Mouse (Mus musculus): ENCODE results near the gene Gm49601. TPM values are rescaled to one million over a fixed set of nuclear protein-coding genes. Genes with fewer than 3 reads are reported as not detected.

Gene Gm49601
- polyA plus RNA-seq, 1 experiment from 2014 or later, result 1.8 TPM

DNA sequence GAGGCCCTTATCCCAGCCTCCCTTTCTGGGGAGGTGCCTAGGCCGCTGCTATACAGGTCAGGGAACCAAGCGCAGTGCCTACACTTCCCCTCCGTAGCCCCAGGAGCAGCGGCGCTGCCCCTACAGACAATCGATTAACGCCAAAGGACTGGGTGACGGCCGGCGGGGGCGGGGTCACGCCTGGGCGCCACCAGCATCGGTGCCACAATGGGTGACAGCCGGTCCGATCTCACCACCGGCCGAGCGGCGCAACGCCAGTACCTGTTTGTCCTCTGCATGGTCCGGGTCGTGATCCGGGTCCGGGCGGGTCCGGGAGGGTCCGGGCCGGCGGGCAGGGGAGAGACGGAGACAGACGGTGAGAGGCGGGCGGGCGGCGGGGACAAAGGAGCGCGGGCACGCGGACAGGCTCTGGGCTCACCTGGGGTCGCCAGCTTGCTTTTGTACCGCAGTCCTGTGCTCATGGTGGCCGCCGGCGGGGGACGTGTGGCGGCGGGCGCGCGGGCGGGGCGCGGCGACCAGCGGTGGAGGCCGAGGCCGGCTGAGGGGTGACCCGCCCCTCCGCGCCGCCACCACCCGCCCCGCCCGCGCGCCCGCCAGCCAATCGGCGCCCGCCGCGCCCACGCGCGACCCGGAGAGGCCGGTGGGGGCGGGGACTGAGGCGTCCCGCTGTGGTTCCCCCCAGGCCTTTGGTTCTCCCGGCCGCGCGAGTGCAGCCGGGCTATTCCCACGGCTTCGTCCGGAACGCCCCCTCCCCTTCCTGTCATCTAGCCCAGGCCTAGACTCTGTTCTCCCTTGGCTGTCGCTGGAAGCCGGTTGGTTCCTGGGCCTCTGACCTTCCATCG, 3.4 kb upstream of the Gm49601 start, which contains the start of gene Sept5:
TSS of gene Sept5 (minus strand) at position 565 of the 842 bp plus-strand sequence.
- whole genome bisulfite sequencing, result under 1% methylated on average over 75 of the region's 93 CpGs
- Histone ChIP-seq H3K4me2 (peak within 1 kb of the TSS; percentile 98), H3K4me1 (peaks cover 30% of the 10 kb centered on the region), H3K27ac (replicated peaks) (no peak within 1 kb of the TSS), H3K36me3 (no peaks in the 10 kb centered on the region), H3K4me3 (peak within 1 kb of the TSS; percentile 83), H3K27me3 (replicated peaks) (peaks cover 76% of the 10 kb centered on the region), H3K9me3 (no peaks in the 10 kb centered on the region), H3K9ac (peak within 1 kb of the TSS; percentile 89)
- peak; percentile 35; the same call in 1 of the 2 replicates for ATAC-seq (ENCODE audit: extremely low read depth, insufficient number of reproducible peaks, low FRiP score, low TSS enrichment)

DNA sequence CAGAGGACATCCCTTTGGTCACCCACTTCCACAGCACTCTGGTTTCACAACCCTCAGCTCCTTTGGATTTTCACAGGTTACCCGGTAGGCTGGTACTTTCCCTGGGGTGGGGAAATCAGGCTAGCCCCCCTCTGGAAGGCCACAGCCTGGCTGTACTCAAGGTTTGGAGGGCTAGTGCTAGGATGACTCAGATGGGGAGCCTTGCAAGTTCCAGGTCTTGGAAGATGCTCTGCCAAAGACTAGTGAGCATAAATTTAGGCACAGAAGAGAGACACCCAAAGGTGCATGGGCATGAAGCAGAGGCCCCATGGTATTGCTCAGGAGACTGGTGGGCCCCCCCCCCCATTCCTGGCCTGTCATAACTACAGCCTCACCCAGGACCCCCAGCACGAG, 2.7 kb upstream of the Gm49601 start:
- peak overlapping the region; percentile 98 for H3K4me2 ChIP-seq
- no peak for ATAC-seq (ENCODE audit: extremely low read depth, insufficient number of reproducible peaks, low FRiP score, low TSS enrichment)
- H3K27me3 ChIP-seq (replicated peaks), result peaks cover 83% of the 10 kb centered on the region
- H3K9me3 ChIP-seq, result no peaks in the 10 kb centered on the region
- H3K4me3 ChIP-seq, result peak overlapping the region; percentile 83
- H3K27ac ChIP-seq (replicated peaks), result no peak overlapping the region
- H3K4me1 ChIP-seq, result peaks cover 30% of the 10 kb centered on the region
- H3K36me3 ChIP-seq, result no peaks in the 10 kb centered on the region
- H3K9ac ChIP-seq, result peak overlapping the region; percentile 89
- 36% methylated on average over 2 of the region's 2 CpGs for WGBS

GRCm38 (mm10) chr16:18628206-18628947, 2.1 kb upstream of the Gm49601 start:
- Histone ChIP-seq H3K4me1 (peaks cover 30% of the 10 kb centered on the region), H3K27ac (replicated peaks) (no peak overlapping the region), H3K9me3 (no peaks in the 10 kb centered on the region), H3K36me3 (no peaks in the 10 kb centered on the region), H3K27me3 (replicated peaks) (peaks cover 86% of the 10 kb centered on the region), H3K9ac (peak overlapping the region; percentile 89; the same call in 1 of the 2 replicates), H3K4me2 (peak overlapping the region; percentile 98), H3K4me3 (peak overlapping the region; percentile 83)
- WGBS, result 68% methylated on average over 7 of the region's 7 CpGs
- ATAC-seq (ENCODE audit: extremely low read depth, insufficient number of reproducible peaks, low FRiP score, low TSS enrichment), result no peak

DNA sequence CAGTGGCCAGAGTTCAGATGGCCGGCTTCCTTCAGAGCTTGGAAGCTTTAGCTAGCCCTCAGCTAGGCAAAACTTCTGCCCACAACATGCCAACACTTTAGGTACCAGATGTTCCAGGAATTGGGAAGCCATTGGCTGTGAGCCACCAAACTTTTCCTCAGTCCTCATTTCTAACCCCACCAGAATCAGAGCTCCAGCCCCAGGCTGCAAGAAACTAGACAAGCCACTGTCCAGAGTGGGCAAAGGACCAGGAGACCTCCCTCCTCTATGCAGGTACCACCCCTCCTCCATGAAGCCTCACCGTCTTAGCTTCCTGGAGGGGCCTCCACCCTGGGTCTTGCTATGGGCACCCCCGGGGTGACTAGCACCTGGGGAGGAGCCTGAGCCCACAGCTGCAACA, 936 bp upstream of the Gm49601 start:
- H3K9ac ChIP-seq, result no peak overlapping the region
- WGBS, result 50% methylated on average over 3 of the region's 3 CpGs
- no peak for ATAC-seq (ENCODE audit: extremely low read depth, insufficient number of reproducible peaks, low FRiP score, low TSS enrichment)
- H3K36me3 ChIP-seq, result no peaks in the 10 kb centered on the region; the same call in 1 of the 2 replicates
- H3K27ac ChIP-seq (replicated peaks), result no peak overlapping the region
- H3K4me3 ChIP-seq, result no peak overlapping the region
- peaks cover 90% of the 10 kb centered on the region for H3K27me3 ChIP-seq (replicated peaks)
- no peaks in the 10 kb centered on the region for H3K9me3 ChIP-seq
- H3K4me1 ChIP-seq, result peaks cover 37% of the 10 kb centered on the region
- H3K4me2 ChIP-seq, result peak overlapping the region; percentile 81; the same call in 1 of the 2 replicates

- peaks cover 50% of the 10 kb centered on the region for H3K4me1 ChIP-seq
- H3K27ac ChIP-seq (replicated peaks), result no peak overlapping the region
- H3K9me3 ChIP-seq, result no peaks in the 10 kb centered on the region
- H3K4me3 ChIP-seq, result peak overlapping the region; percentile 58
- WGBS, result 11% methylated on average over 26 of the region's 26 CpGs
- H3K9ac ChIP-seq, result peak overlapping the region; percentile 77
- H3K36me3 ChIP-seq, result no peaks in the 10 kb centered on the region; the same call in 1 of the 2 replicates
- H3K27me3 ChIP-seq (replicated peaks), result peaks cover 92% of the 10 kb centered on the region
- no peak for ATAC-seq (ENCODE audit: extremely low read depth, insufficient number of reproducible peaks, low FRiP score, low TSS enrichment)
- H3K4me2 ChIP-seq, result peak overlapping the region; percentile 81
Observed at GRCm38 (mm10) chr16:18625791-18626311, 376 bp downstream of the Gm49601 start.

DNA sequence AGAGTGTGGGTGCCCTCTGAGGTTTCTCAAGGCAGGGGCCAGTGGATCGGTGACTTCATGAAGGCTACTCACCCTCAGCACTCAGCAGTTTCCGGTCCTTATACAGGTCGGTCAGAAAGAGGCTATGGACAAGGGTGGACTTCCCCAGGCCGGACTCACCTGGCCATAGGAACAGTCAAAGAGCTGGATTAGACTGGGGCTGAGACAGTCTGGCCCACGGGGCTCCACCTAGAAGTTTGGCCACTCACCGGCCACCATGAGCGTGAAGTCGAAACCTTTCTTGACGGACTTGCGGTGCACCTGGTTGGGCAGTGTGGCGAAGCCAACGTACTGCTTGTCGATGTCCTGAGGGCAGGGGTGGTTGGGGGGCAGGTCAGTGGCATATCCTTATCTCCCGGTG, 1.1 kb downstream of the Gm49601 start:
- H3K4me2 ChIP-seq, result no peak overlapping the region
- H3K9ac ChIP-seq, result no peak overlapping the region
- peaks cover 92% of the 10 kb centered on the region for H3K27me3 ChIP-seq (replicated peaks)
- peaks cover 55% of the 10 kb centered on the region for H3K4me1 ChIP-seq
- H3K36me3 ChIP-seq, result no peaks in the 10 kb centered on the region; the same call in 1 of the 2 replicates
- 36% methylated on average over 14 of the region's 14 CpGs for WGBS
- ATAC-seq (ENCODE audit: extremely low read depth, insufficient number of reproducible peaks, low FRiP score, low TSS enrichment), result no peak
- H3K9me3 ChIP-seq, result no peaks in the 10 kb centered on the region
- H3K27ac ChIP-seq (replicated peaks), result no peak overlapping the region
- H3K4me3 ChIP-seq, result no peak overlapping the region

- H3K27ac ChIP-seq (replicated peaks), result no peak overlapping the region
- H3K4me2 ChIP-seq, result no peak overlapping the region
- H3K9me3 ChIP-seq, result no peaks in the 10 kb centered on the region
- H3K4me1 ChIP-seq, result peaks cover 54% of the 10 kb centered on the region
- H3K4me3 ChIP-seq, result no peak overlapping the region
- no peak overlapping the region for H3K9ac ChIP-seq
- no peaks in the 10 kb centered on the region; the same call in 1 of the 2 replicates for H3K36me3 ChIP-seq
- no peak for ATAC-seq (ENCODE audit: extremely low read depth, insufficient number of reproducible peaks, low FRiP score, low TSS enrichment)
- WGBS, result 27% methylated on average over 15 of the region's 15 CpGs
- peaks cover 94% of the 10 kb centered on the region for H3K27me3 ChIP-seq (replicated peaks)
Observed at GRCm38 (mm10) chr16:18624641-18625040, 1.6 kb downstream of the Gm49601 start.

DNA sequence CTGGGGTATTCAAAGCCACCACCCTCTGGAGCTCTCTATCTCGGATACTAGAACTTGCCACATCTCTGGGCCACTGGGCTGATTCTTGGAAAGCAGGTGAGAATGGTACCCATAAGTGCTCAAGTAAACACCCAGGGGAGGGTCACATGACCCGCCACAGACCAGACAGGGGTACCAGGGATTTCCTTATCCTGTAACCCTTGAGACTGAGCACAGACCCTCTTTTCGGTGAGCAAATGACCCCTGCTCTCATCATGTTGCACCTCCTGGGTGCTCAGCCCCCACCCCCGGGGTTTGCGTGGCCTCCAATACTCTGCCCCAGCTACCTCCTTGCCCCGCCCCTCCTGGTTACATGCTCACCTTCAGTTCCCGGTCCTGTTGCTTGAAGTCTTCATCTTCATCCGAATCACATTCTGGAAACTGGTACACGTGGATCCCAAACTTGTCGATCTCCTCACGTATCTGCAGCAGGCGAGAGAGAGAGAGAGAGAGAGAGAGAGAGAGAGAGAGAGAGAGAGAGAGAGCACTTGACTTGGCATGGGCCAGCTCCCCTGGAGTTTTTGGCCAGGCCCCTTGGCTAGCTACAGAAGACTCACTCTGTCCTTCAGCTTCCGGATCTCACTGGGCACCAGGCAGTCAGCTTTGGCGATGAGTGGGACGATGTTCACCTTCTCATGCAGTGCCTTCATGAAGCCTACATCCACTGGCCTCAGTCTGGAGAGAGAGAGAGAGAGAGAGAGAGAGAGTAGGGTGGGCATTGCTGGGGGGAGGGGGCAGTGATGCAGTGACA, 2.3 kb downstream of the Gm49601 start:
- Histone ChIP-seq H3K4me3 (no peak overlapping the region), H3K9me3 (no peaks in the 10 kb centered on the region), H3K9ac (no peak overlapping the region), H3K27ac (replicated peaks) (no peak overlapping the region), H3K27me3 (replicated peaks) (peaks cover 99% of the 10 kb centered on the region), H3K36me3 (no peaks in the 10 kb centered on the region; the same call in 1 of the 2 replicates), H3K4me2 (no peak overlapping the region), H3K4me1 (peaks cover 50% of the 10 kb centered on the region)
- 27% methylated on average over 14 of the region's 15 CpGs for WGBS
- ATAC-seq (ENCODE audit: extremely low read depth, insufficient number of reproducible peaks, low FRiP score, low TSS enrichment), result no peak

GRCm38 (mm10) chr16:18622916-18623750, 3.1 kb downstream of the Gm49601 start:
- Histone ChIP-seq H3K27me3 (replicated peaks) (peaks cover 99% of the 10 kb centered on the region), H3K4me2 (no peak overlapping the region), H3K4me3 (no peak overlapping the region), H3K27ac (replicated peaks) (no peak overlapping the region), H3K9me3 (no peaks in the 10 kb centered on the region), H3K36me3 (no peaks in the 10 kb centered on the region; the same call in 1 of the 2 replicates), H3K9ac (no peak overlapping the region), H3K4me1 (peaks cover 43% of the 10 kb centered on the region)
- ATAC-seq (ENCODE audit: extremely low read depth, insufficient number of reproducible peaks, low FRiP score, low TSS enrichment), result no peak
- 22% methylated on average over 29 of the region's 29 CpGs for WGBS

GRCm38 (mm10) chr16:18622019-18622418, 4.2 kb downstream of the Gm49601 start, which contains the start of gene Gp1bb:
Gp1bb (minus strand) TSS chr16:18622403.
- no peak for ATAC-seq (ENCODE audit: extremely low read depth, insufficient number of reproducible peaks, low FRiP score, low TSS enrichment)
- peak within 1 kb of the TSS; percentile 73 for H3K9ac ChIP-seq
- 9% methylated on average over 17 of the region's 17 CpGs for WGBS

More at GRCm38 (mm10) chr16:18622019-18622418, 4.2 kb downstream of the Gm49601 start, which contains the start of gene Gp1bb:
- peaks cover 47% of the 10 kb centered on the region for H3K4me1 ChIP-seq
- H3K27ac ChIP-seq (replicated peaks), result no peak within 1 kb of the TSS
- no peaks in the 10 kb centered on the region for H3K9me3 ChIP-seq
- H3K4me3 ChIP-seq, result peak within 1 kb of the TSS; percentile 63
- H3K27me3 ChIP-seq (replicated peaks), result peaks cover 96% of the 10 kb centered on the region
- H3K36me3 ChIP-seq, result no peaks in the 10 kb centered on the region; the same call in 1 of the 2 replicates
- H3K4me2 ChIP-seq, result peak within 1 kb of the TSS; percentile 95
